Mouse (Mus musculus) heart, embryonic 11.5 days (tissue): Measurements from ENCODE around the gene Tert. TPM values are rescaled to one million over a fixed set of nuclear protein-coding genes. Genes with fewer than 3 reads are reported as not detected.

Experiments
- ATAC-seq: fragments of 200-750 bp; cut with Nextera tagmentation; replicated peaks from 2 replicates; pipeline ENCODE4 v1.8.0; 2017; ENCODE audit warnings: moderate library complexity; ENCODE audit not compliant: insufficient number of reproducible peaks, low FRiP score, low TSS enrichment
- H3K27ac ChIP-seq: fragments of 300-500 bp; sonication (generic); 2 replicates; pipeline ENCODE4 v1.5.1; 2014; ENCODE audit warnings: mild to moderate bottlenecking, low read depth, low read length
- H3K27me3 ChIP-seq: fragments of 300-500 bp; sonication (generic); 2 replicates; pipeline ENCODE4 v1.6.1; 2014; ENCODE audit warnings: mild to moderate bottlenecking, low read length, mixed read lengths; ENCODE audit not compliant: control insufficient read depth, insufficient read depth
- H3K36me3 ChIP-seq: fragments of 300-500 bp; sonication (generic); 2 replicates; pipeline ENCODE4 v1.6.1; 2014; ENCODE audit warnings: mild to moderate bottlenecking, low read length, moderate library complexity, mixed read lengths; ENCODE audit not compliant: control insufficient read depth, insufficient read depth
- H3K4me1 ChIP-seq: fragments of 300-500 bp; sonication (generic); 2 replicates; pipeline ENCODE4 v1.6.1; 2014; ENCODE audit warnings: low read length; ENCODE audit not compliant: control insufficient read depth, insufficient read depth
- H3K4me2 ChIP-seq: fragments of 300-500 bp; sonication (generic); 2 replicates; pipeline ENCODE4 v1.6.1; 2014; ENCODE audit warnings: mild to moderate bottlenecking, moderate library complexity
- H3K4me3 ChIP-seq: fragments of 300-500 bp; sonication (generic); 2 replicates; pipeline ENCODE4 v1.5.1; 2014; ENCODE audit warnings: low read depth, low read length
- H3K9ac ChIP-seq: fragments of 300-500 bp; sonication (generic); 2 replicates; pipeline ENCODE4 v1.6.1; 2014; ENCODE audit warnings: mild to moderate bottlenecking, low read depth, low read length, moderate library complexity
- H3K9me3 ChIP-seq: fragments of 300-500 bp; sonication (generic); replicated peaks from 2 replicates; pipeline ENCODE4 v1.6.1; 2016; ENCODE audit warnings: low read length; ENCODE audit not compliant: control insufficient read depth
- WGBS: fragments of 180-500 bp; shearing (Covaris S2); extraction: QIAGEN DNeasy Blood & Tissue Kit; methylation state at CpG from one replicate; pipeline ENCODE4 v1.1.7; 2014; ENCODE audit not compliant: insufficient replicate concordance; 5-methylcytosine and 5-hydroxymethylcytosine counted together
- polyA plus RNA-seq: library from polyadenylated mRNA; unstranded; fragments of >200 nt; fragmentation: Nextera tagmentation; extraction: Ambion mirVana; gene quantifications from 2 replicates; pipeline ENCODE4 v1.2.1, GENCODE M21; 2014

Tert gene
- polyA plus RNA-seq, 1 experiment from 2014 or later = 3.5 TPM

GRCm38 (mm10) chr13:73696529-73696928, 69.8 kb downstream of the Tert start:
- no peak for ATAC-seq
- Histone ChIP-seq H3K9me3 (no peaks in the 10 kb centered on the region), H3K4me3 (no peak overlapping the region), H3K4me1 (no peaks in the 10 kb centered on the region), H3K4me2 (no peak overlapping the region), H3K27ac (no peak overlapping the region), H3K9ac (no peak overlapping the region), H3K36me3 (no peaks in the 10 kb centered on the region), H3K27me3 (no peaks in the 10 kb centered on the region)
- 50% methylated on average over 3 of the region's 3 CpGs for WGBS

Other genes starting within 250 kb of the Tert start
- 26.0 and 26.6 TPM in 2 replicates for gene Lpcat1, start 159.7 kb upstream of the Tert start, polyA plus RNA-seq
- 0.28 TPM in 1 of 2 replicates, not detected in the other for gene Slc6a3, start 90.2 kb upstream of the Tert start, polyA plus RNA-seq
- gene Clptm1l, start 22.9 kb upstream of the Tert start, polyA plus RNA-seq = 119 and 129 TPM in 2 replicates
- gene Slc6a18, start 51.1 kb downstream of the Tert start, polyA plus RNA-seq = not detected in 2 replicates
- gene Slc6a19, start 78.0 kb downstream of the Tert start, polyA plus RNA-seq = not detected in 2 replicates
- 32.7 and 40.0 TPM in 2 replicates for gene Slc12a7, start 106.2 kb downstream of the Tert start, polyA plus RNA-seq
- 2.3 and 2.4 TPM in 2 replicates for gene Nkd2, start 220.7 kb downstream of the Tert start, polyA plus RNA-seq